Mouse (Mus musculus) brain, adult 2 months (tissue): ENCODE measurements around the gene Acsm2.

Experiments used
- DNase-seq: peaks from one replicate; pipeline ENCODE4 v3.0.0; 2011; ENCODE audit warnings: low read depth, low spot score

The Acsm2 gene

DNA sequence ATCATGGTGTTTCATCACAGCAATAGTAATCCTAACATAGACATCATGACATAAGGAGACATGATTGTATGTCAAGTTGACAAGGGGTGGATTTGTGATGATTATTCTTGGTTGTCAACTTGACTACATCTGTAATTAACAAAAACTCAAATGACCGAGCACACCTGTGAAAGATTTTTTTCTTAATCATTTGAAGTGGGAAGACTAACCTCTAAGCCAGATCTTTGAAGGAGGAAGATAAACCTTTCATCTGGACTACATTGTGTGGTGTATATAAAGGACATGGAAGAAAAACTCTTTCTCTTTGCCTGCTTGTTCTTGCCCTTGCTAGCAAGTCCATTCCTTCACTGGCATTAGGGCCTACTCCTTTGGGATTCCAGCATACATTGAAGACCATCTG is at the start of gene Acsm2:
Gene Acsm2 (plus strand): TSS at position 301 of the 400 bp plus-strand sequence.
- DNase-seq: no peak

DNA sequence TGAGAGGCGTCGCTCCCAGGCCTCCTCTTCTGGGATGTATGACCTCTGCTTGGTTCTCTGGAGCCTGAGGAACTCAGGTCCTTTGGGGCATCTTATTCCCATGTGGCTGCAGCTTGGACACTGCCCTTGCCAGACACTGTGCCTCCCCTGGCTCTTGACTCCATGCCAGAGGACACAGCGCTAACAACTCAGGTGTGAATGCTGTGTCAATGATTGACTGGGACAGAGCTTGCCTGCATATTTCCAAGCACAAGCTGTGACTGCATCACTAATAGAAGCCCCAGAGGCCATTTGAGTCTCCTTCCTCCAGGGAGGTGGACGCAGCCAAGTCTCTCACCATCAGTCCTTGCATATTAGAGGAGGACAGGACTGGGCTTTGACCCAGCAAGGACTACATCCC is 43.0 kb upstream of the Acsm2 start:
- peak; percentile 8 for DNase-seq

DNA sequence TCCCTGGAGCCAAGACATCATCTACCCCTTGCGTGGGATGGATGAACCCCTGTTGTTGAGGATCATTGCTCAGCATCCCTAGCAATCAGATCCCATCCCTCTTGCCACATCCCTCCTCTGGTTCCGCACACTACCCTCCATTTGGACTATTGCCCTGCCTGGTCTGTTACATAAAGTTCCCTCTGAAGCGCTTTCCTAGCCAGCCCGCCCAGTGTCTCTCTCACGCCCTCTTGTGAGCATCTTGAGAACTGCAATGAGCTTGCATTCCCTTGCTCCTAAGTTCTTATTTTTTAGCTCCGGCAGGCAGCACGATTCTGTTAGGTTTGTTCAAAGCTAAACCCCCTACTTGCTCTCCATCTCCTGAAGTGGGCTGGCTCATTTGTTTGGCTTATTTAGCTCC is 41.1 kb upstream of the Acsm2 start:
- peak; percentile 85 for DNase-seq

DNA sequence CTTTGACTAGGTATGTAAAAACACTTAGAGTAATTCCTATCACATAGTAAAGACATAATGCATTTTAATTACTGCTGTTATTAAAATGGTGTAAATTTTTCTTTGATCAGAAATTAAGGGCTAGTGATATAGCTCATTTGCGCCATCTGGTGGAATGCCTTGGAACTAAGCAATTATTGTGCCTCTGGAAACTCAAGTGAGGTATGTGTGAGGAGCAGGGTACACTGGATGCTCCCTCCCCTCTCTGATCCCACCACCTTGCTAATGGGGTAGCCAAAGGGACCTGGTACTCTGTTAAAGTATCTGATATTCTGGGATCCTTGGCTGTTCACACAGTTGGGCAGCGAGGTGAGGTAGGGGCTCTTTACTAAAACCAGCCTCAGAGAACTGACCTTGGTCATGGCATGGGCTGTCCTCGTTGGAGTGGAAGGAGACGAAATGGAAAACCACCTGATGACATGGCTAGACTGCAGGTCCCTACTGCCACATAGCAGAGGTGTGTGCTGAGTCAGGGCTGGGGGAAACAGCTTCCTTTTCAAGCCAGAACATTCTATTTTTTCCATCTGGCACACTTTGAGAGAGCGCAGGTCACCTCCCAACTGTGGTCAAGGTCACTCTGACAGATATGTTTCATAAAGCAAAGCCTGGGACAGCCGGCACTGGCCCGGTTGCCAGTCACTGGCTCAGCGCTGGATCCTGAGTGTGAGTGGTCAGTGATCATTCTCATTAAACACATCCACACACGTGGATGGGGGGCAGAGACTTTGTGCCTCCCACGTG is 38.5 kb upstream of the Acsm2 start:
- DNase-seq: peak; percentile 57

DNA sequence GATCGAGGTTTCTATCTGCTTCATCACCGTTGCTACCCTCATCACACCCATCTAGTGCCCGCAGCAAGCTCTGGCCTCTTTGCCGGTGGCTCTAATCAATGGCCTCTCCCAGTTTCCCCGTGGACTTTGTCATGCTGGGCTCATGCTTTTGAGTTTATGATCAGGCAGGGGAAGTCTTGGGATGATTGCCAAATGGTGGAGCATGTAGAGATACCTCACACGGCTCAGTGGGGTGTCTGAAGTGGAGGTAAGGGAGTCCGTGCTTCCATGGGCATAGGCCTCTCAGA is 37.9 kb upstream of the Acsm2 start:
- DNase-seq: no peak

DNA sequence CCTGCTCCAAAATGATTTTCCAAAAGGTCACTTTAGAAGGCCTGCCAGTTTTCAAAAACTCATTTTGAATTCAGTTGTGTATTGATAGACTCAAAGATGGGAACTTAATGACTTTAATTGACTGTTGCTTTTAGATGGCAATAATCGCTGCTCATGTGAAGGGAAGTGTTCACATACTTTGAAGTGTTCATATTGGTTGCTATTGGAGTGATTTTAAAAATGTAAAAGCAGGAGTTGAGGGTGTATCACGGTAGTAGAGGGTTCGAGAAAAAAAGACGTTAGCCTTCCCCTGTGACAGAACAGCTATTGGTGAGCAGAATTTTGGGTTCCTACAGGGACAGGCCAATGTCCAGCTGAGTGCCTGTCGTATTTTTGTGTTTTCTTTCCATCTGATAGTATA is 35.0 kb upstream of the Acsm2 start, which contains the start of gene Acsm5:
Gene Acsm5 (plus strand): TSS at position 301 of the 400 bp plus-strand sequence.
- no peak for DNase-seq

DNA sequence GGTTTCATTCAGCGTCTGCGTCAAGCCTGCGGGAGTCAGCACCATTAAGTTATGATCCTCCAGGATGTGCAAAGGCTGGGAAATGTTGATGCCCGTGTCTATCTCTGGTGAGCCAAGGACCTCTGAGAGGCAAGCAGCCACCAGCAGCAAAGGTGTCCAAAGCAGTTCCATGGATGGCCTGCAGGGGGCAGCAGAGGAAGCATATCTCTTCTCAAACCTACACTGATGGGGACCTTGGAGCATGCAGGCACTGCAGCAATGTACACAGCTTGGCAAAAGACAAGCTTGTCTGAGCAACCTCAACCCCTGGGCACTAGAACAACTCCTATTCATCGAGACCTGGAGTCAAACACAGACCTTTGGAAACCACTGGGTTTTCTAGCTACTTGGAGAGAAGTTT is 34.5 kb upstream of the Acsm2 start:
- peak; percentile 64 for DNase-seq

DNA sequence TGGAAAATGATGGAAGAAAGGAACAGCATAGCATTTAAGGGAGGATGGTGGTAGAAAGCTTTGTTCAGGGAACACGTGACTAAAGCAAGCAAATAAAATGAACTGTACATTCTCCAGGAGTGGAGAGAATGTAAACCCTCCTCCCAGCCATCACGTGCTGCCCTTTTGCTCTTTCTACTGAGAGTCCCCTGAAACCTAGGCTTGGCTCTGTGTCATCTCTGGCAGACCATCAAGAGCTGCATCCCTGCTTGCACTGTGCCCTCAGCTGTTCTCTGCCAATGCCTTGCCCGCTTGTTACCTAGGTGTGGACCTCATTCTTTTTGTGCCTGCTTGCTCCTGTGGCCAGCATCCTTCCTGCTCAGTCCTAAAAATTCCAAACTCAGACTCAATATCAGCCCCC is 32.3 kb upstream of the Acsm2 start:
- no peak for DNase-seq

DNA sequence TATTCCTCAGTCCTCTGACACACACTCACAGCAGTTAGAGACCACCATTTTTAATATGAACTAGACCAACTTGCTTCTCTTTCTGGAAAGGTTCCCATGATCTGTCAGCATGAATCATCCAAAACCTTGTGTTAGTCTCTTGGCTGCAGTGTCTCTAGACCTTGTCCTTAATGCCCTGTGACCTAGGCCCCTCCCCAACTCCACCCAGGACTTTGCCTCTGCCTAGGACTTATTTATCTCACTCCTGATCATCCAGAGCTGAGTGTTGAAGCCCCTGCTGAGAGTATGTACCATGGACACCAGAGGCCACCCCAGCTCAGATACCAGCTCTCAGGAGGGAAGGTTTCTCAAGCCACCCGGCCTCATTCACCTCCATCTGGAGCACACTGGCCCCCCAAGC is 31.8 kb upstream of the Acsm2 start:
- no peak for DNase-seq

DNA sequence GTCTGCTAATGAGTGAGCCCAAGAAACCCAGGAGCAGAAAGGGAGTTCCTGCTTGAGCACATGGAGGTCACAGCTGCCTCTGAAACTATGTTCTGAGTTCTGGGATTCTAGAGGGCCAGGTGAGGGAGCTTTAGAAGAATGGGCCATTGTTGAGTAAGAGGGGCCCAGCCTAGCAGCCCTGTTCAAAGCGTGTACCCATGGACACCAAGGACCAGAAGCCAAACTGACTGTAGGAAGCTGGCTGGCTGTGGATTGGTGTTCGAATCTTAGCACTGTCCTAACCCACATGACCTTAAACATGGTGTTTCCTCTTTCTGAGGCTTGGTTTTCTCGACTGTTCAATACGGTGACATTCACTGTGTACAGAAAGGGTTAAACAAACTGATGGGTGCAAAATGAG is 30.8 kb upstream of the Acsm2 start, which contains the start of gene Pdilt:
Gene Pdilt (minus strand): TSS at position 101 of the 400 bp plus-strand sequence.
- no peak for DNase-seq

DNA sequence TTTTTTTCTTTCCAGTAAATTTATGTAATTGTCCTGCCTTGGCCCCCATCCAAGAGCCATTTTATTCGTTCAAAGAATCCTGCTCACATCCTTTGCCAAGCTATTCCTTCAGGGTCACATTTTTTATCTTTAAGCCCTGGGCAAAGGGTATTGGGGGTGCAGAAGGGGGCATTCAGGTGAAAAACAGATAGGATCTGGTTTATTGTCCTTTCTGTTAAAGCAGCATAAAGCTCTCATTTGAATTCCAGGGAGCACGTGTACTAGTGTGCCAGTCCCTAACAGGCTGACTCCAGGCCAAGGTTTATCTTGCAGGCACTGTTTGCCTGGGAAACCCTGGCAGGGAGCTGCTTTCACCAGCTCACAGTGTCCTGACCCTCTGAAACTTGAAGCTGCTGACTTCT is 28.3 kb upstream of the Acsm2 start:
- peak; percentile 17 for DNase-seq

DNA sequence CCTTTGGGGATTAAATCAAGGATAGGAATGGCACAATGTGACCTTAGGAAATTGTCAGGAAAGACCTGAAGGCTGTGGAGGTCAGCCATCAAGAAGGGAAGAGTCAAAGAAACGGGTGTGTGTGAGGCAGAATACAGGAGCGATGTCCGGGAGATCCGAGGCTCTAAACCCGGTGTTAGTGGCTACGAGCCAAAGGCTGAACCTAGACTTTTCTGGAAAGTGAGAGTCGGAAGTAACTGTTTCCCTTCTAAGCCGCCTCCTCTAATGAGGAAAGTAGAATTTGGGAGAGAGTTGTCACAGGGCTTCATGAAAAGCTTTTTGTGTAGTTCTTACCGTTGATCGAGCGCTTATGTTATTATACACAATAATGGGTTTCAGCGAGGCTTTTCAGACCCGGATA is 27.7 kb upstream of the Acsm2 start:
- no peak for DNase-seq

DNA sequence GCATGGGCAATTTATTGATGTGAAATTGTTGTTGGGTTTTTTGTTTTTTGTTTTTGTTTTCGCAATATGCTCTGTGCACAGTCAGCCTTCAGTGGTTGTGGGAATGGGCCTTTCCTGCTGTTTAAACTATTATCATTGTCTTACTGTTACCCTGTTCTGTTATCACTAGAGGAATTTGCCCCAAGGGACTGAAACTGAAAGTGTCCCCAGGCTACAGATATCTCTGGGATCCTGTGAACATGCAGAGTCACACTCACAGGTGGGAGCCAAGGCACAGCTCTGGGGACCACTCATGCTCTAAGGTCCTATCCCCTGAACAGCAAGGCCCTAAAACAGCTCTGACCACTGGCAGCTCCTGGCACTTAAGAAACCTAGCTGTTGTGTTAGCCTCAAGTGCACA is 27.0 kb upstream of the Acsm2 start:
- DNase-seq: no peak

DNA sequence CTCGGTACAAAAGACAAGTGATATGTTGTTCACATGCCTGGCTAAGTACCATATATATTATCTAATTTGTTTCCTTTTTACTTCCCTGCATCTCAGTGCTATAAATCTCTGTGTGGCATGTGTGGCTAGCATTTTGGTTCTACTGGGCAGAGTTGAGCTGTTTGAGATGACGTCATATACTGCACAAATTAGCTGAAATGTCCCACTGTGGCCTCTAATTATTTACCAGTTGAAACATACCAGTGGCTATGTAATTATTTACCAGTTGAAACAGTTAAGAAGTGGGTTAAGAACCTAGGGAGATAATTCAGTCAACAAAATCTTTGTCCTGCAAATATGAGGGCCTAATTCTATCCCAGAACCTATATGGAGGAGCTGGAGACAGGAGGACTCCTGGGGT is 26.6 kb upstream of the Acsm2 start:
- no peak for DNase-seq

DNA sequence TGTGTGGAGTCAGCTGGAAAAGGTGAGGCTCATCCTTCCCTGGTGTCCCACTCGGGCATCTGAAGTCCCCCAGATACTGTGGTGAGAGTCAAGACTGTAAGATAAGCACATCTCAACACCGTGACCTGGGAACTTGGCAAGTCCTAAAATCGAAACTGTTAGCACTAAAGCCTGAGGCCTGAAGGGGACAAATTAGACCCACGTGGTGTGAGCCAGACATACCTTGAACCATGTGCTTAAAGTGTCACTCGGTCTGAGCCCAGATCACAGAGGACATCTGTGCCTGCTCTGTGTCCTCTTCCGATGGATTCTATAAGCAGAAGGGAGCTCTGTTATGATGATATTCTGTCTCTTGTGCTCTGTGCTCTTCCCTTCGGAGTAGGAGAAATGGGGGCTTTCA is 25.5 kb upstream of the Acsm2 start:
- DNase-seq: no peak

DNA sequence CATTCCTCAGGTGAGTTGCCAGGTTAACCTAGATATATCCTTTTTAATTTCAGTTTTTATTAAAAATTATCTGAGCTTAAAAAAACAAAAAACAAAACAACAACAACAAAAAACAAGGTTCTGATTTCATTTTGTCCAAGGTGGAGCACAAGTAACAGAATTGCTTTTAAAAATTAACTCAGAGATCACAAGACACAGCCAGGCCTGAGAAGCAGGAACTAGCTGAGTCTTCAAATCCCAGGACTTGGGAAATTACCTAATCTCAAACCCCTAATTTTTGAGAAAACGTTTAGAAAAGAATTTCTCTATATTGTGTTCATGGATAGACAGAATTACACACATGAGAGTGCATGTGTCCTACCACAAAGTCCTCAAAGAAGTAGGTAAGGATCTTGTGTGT is 21.2 kb upstream of the Acsm2 start:
- DNase-seq: no peak

DNA sequence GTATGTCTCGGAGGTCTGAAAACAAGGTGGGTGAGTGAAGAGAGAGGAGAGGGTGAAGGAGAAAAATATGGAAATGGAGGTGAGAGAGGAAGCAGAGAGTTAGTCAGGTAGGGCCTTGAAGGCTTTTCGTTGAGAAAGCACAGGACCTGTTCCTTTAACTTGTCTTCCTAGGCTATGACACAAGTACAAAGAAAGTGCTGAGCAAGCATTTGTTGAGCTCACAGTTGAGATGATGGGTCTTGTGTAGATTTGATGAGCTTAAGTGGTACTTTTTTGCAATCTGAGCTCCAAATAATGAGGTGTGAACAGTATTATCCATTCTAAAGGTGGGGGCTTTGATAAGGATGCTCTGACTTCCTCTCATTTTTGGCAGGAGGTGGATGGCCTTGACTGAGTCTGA is 19.8 kb upstream of the Acsm2 start:
- DNase-seq: no peak

DNA sequence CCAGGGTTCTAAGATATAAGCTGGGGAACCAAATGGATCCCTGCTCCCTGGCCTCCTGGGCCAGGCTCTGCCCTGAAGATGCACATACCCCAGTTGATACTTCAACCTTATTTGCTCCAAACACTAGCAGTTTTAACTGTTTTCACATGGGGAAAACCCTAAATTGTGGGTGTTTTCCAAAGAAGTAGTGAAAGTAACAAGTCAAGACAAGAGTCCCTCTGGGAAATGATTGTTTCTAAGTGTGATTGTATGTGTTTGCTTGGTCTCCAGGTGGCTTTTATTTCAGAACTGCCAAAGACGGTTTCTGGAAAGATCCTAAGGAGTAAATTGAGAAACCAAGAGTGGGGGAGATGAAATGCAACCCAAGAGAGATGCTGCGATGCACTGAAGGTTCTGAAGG is 11.7 kb upstream of the Acsm2 start:
- no peak for DNase-seq

DNA sequence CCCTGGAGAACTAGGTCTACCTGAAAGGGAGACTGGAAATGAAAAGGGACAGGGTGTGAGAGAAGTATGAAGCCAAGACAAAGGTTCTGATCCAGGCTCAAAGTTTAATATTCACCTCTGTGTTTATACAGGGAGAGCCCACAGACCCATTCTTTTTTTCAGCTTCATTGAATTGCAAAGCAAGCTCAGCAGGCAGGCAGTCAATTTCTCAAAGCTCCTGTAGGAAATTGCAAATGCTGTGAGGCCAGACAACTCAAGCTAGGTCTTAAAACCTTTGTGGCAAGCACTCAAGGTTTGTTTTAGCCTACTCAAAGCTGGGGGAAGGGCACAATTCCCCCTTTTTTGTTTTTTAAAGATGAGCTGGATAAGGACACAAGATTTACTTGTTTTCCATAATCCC is 8.6 kb upstream of the Acsm2 start:
- no peak for DNase-seq

DNA sequence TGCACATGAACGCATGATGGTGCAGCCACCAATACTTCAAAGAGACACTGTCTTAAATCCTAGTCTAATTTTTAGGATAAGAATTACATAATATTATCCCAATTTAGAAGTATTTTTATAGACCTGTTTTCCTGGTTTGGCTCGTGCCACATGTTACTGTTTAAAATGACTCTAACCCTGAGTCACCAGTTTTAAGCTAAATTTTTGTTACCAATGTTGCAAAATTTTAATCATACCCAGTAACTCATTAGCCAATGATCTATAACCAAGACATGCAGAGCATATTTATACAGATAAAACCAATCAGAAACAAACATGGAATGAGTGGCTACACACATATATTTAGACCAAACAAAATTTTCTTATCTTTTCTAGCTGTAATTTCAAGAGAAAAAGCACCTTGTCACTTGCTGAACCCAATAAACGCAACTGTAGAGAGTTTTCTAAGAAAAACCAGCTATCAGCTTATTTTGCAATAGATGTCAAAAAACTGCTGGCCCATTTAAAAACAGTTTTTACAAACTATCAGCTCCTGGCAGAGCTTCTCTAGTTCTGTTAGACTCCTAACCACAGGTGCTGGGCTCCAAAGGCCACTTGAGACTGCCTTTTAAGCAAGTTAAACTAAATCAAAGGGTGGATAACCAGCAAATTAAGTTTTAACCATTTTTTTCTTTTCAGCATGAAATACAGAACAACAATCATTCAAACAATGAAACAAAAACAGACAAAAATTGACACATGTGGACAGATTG is 3.5 kb upstream of the Acsm2 start:
- no peak for DNase-seq

DNA sequence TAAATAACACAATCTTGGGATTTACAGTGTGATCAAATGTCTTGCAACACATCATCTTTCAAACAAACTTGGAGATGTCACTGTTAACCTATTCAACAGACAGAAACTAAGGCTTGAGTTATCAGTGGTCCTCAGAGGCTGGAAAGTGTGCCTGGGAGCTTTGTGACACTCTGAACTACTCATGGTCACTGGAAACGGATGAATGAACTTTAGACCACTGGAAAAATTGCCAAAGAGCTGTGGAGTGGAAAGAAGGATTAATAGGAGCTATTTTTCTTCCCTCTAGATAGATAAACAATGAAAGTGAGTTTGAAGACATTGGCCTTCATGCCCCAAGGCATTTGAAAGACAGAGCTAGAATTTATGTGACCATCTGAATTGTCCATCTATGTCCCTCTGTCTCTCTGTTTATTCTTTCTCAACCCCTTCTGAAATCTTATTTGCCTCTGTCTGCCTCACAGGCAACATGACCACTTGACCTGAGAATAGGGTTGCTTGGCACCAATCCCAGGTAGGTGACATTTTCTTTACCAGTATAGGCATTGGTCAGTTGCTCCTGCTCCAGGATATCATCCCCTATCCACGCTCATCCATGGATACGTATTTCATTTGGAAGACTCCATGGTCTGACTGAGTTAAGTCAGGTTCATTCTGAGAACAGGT is 5.8 kb downstream of the Acsm2 start:
- DNase-seq: no peak

DNA sequence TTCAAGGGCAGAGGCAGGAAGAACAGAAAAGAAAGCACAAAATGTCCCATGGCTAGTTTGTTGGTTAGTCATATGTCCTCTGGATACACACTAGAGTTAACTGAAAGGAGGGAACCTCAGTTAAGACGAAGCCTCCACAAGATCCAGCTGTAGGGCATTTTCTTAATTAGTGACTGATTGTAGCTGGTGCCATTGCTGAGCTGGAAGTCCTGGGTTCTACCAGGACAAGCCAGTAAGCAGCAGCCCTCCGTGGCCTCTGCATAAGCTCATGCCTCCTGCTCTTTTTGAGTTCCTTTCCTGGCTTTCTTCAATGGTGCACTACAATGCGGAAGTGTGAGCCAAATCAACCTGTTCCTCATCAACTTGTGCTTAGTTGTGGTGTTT is 6.3 kb downstream of the Acsm2 start:
- no peak for DNase-seq

DNA sequence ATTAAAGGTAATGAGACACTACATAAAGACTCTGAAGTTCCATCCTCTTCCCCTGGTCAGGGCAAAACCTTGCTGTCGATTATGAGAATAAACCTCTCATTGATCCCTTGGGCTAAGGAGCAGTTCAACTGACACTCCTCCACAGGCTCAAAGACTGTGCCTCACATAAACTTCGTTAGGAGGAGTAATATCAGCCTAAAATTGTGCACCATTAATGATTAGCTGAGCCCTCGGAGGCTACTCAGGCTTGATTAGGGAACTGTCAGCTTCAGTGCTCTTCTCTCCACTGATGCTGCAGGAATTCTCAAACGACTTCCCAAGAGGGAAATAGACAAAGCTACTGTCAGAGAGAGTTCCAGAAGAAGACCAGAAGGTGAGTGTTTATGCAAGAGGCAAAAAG is 7.3 kb downstream of the Acsm2 start:
- no peak for DNase-seq
